Mouse (Mus musculus) lung, embryonic 15.5 days (tissue): ENCODE data around the gene Pus7l. TPM values are rescaled to one million over a fixed set of nuclear protein-coding genes. Genes with fewer than 3 reads are reported as not detected.
"Not testable (repeated sequence)": the region's sequence is repeated elsewhere in the genome, so short reads cannot be mapped to it uniquely, and the experiment has no call there.

Experiments
- ATAC-seq: fragments of 200-750 bp; cut with Nextera tagmentation; 2 replicates; pipeline ENCODE4 v1.8.0; 2017; ENCODE audit warnings: moderate number of reproducible peaks, borderline replicate concordance; ENCODE audit not compliant: low FRiP score, low TSS enrichment; ENCODE audit errors: extremely low read depth
- H3K27ac ChIP-seq: fragments of 300-500 bp; sonication (generic); 2 replicates; pipeline ENCODE4 v1.5.1; 2015; ENCODE audit warnings: moderate library complexity, mild to moderate bottlenecking, inconsistent platforms
- H3K27me3 ChIP-seq: fragments of 300-500 bp; sonication (generic); 2 replicates; pipeline ENCODE4 v1.6.1; 2015; ENCODE audit warnings: inconsistent platforms
- H3K36me3 ChIP-seq: fragments of 300-500 bp; sonication (generic); 2 replicates; pipeline ENCODE4 v1.6.1; 2015; ENCODE audit warnings: inconsistent platforms
- H3K4me1 ChIP-seq: fragments of 300-500 bp; sonication (generic); 2 replicates; pipeline ENCODE4 v1.6.1; 2015; ENCODE audit warnings: inconsistent platforms
- H3K4me2 ChIP-seq: fragments of 300-500 bp; sonication (generic); 2 replicates; pipeline ENCODE4 v1.6.1; 2015; ENCODE audit warnings: inconsistent platforms, mild to moderate bottlenecking, moderate library complexity
- H3K4me3 ChIP-seq: fragments of 300-500 bp; sonication (generic); 2 replicates; pipeline ENCODE4 v1.5.1; 2015; ENCODE audit warnings: mild to moderate bottlenecking, inconsistent platforms
- H3K9ac ChIP-seq: fragments of 300-500 bp; sonication (generic); 2 replicates; pipeline ENCODE4 v1.6.1; 2015; ENCODE audit warnings: inconsistent platforms
- H3K9me3 ChIP-seq: fragments of 300-500 bp; sonication (generic); 2 replicates; pipeline ENCODE4 v1.6.1; 2016; ENCODE audit warnings: inconsistent platforms
- WGBS: fragments of 180-500 bp; shearing (Covaris S2); methylation state at CpG from one replicate; pipeline ENCODE4 v1.1.7; 2015; 5-methylcytosine and 5-hydroxymethylcytosine counted together
- polyA plus RNA-seq: library from polyadenylated mRNA; unstranded; fragments of >200 nt; fragmentation: Nextera tagmentation; extraction: Ambion mirVana; gene quantifications from 2 replicates; pipeline ENCODE4 v1.2.1, GENCODE M21; 2015

The Pus7l gene
- polyA plus RNA-seq, 1 experiment from 2014 or later: 7.9 TPM

DNA sequence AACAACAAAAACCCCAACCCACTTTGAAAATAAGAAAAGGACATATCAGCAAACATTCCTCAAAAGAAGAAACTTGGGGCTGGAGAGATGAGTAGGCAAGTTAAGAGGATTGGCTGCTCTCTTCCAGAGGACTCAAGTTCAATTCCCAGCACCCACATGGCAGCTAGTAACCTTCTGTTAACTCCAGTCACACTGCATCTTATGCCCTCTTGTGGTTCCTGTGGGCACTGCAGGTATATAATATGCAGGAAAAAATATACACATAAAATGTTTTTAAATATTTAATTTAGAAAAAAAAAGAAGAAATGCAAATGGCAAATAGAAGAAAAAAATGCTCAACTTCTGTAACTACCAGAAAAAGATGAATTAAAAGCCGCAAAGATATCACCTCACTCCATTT is 48.9 kb downstream of the Pus7l start:
- no peak overlapping the region for H3K4me3 ChIP-seq
- no peaks in the 10 kb centered on the region for H3K9me3 ChIP-seq
- no peak overlapping the region for H3K4me2 ChIP-seq
- H3K9ac ChIP-seq: no peak overlapping the region
- H3K27ac ChIP-seq: no peak overlapping the region
- H3K4me1 ChIP-seq: no peaks in the 10 kb centered on the region
- no peaks in the 10 kb centered on the region for H3K36me3 ChIP-seq
- 98% methylated on average over 1 of the region's 1 CpGs for WGBS
- no peak for ATAC-seq
- no peaks in the 10 kb centered on the region for H3K27me3 ChIP-seq

- no peaks in the 10 kb centered on the region for H3K36me3 ChIP-seq
- H3K4me1 ChIP-seq: no peaks in the 10 kb centered on the region
- no peak overlapping the region for H3K4me2 ChIP-seq
- no peak for ATAC-seq
- no peak overlapping the region for H3K4me3 ChIP-seq
- 89% methylated on average over 2 of the region's 2 CpGs for WGBS
- no peaks in the 10 kb centered on the region for H3K27me3 ChIP-seq
- H3K27ac ChIP-seq: no peak overlapping the region
- H3K9ac ChIP-seq: no peak overlapping the region
- H3K9me3 ChIP-seq: no peaks in the 10 kb centered on the region
These were observed 53.9 kb downstream of the Pus7l start for GRCm38 (mm10) chr15:94489433-94489832.

DNA sequence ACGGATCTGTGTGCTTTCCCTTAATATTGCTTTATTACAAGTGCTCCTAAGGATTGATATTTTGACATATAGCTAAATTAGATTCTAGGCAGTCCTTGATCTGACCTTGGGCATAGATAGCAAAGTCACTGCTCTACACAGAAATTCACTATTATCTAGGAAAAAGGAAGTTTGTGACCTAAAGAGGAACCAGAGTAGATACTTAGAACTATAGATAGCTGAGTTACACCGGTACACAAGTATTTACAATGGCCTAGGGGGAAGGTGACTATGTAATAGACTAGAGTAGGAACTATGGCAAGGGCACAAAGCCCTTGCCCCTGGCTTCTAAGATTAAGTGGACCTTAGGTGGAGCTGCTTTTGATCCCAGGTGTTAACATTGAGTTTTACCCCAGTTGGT is 55.3 kb downstream of the Pus7l start:
- H3K36me3 ChIP-seq, H3K4me2 ChIP-seq, H3K4me3 ChIP-seq, ATAC-seq, H3K4me1 ChIP-seq, H3K27ac ChIP-seq, H3K27me3 ChIP-seq, H3K9me3 ChIP-seq, H3K9ac ChIP-seq: not testable (repeated sequence)
- WGBS: 83% methylated on average over 2 of the region's 2 CpGs

- no peak overlapping the region for H3K9ac ChIP-seq
- H3K4me2 ChIP-seq: no peak overlapping the region
- H3K27ac ChIP-seq: no peak overlapping the region
- no peaks in the 10 kb centered on the region for H3K4me1 ChIP-seq
- H3K4me3 ChIP-seq: no peak overlapping the region
- H3K36me3 ChIP-seq: no peaks in the 10 kb centered on the region
- 70% methylated on average over 2 of the region's 2 CpGs for WGBS
- H3K9me3 ChIP-seq: no peaks in the 10 kb centered on the region
- H3K27me3 ChIP-seq: no peaks in the 10 kb centered on the region
- no peak for ATAC-seq
These were observed 60.8 kb downstream of the Pus7l start for GRCm38 (mm10) chr15:94482555-94482954.

DNA sequence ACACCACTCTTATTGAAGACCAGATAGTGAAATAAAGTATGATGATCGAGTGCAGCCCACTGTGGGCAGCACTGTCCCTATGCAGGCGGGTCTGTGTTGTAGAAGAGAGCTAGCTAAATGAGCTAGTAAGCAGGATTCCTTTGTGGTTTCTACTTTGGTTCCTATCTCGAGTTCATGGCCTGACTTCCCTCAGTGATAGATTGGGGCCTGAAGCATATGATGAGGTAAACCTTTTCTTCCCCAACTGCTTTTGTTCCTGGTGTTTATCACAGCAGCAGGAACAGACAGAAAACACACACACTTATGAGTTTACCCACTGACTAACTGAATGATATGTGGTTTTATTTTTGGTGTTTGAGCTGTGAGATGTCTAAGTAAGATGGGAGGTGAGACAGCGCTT is 62.6 kb downstream of the Pus7l start:
- Histone ChIP-seq H3K27me3 (no peaks in the 10 kb centered on the region), H3K36me3 (no peaks in the 10 kb centered on the region), H3K9ac (no peak overlapping the region), H3K4me3 (no peak overlapping the region), H3K27ac (no peak overlapping the region), H3K9me3 (no peaks in the 10 kb centered on the region), H3K4me2 (no peak overlapping the region), H3K4me1 (no peaks in the 10 kb centered on the region)
- WGBS: 85% methylated on average over 4 of the region's 4 CpGs
- ATAC-seq: no peak

GRCm38 (mm10) chr15:94480248-94480647 is 63.1 kb downstream of the Pus7l start:
- H3K4me3 ChIP-seq: no peak overlapping the region
- no peak overlapping the region for H3K27ac ChIP-seq
- H3K9me3 ChIP-seq: no peaks in the 10 kb centered on the region
- ATAC-seq: no peak
- no peak overlapping the region for H3K4me2 ChIP-seq
- no peaks in the 10 kb centered on the region for H3K36me3 ChIP-seq
- H3K9ac ChIP-seq: no peak overlapping the region
- no peaks in the 10 kb centered on the region for H3K4me1 ChIP-seq
- WGBS: 60% methylated on average over 5 of the region's 5 CpGs
- no peaks in the 10 kb centered on the region for H3K27me3 ChIP-seq

- WGBS: 64% methylated on average over 3 of the region's 3 CpGs
- H3K27ac ChIP-seq: no peak overlapping the region
- ATAC-seq: no peak
- no peaks in the 10 kb centered on the region for H3K4me1 ChIP-seq
- no peaks in the 10 kb centered on the region for H3K36me3 ChIP-seq
- no peak overlapping the region for H3K9ac ChIP-seq
- H3K9me3 ChIP-seq: no peaks in the 10 kb centered on the region
- H3K4me2 ChIP-seq: no peak overlapping the region
- H3K4me3 ChIP-seq: no peak overlapping the region
- no peaks in the 10 kb centered on the region for H3K27me3 ChIP-seq
These were observed 63.7 kb downstream of the Pus7l start for GRCm38 (mm10) chr15:94479513-94480136.

DNA sequence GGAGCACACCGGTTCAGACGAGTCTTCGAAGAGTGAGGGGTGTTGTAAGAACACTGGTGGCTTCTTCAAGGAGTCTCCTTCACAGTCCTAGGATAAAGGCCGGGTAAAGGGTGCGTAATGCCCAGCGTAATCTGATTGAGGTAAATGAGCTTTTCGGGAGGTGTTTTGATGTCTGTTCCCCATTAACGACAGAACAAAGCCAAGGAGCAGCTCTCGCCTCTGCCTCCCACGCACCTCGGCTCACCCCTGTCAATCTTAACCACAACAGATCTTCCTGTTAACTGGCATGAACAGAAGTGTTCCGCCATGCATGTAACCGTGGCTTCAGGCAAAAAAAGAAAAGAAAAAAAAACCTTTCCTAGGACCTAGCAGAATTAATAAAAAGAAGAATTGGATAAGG is 64.6 kb downstream of the Pus7l start:
- Histone ChIP-seq H3K27ac (no peak overlapping the region), H3K4me3 (no peak overlapping the region), H3K4me1 (no peaks in the 10 kb centered on the region), H3K9me3 (no peaks in the 10 kb centered on the region), H3K27me3 (no peaks in the 10 kb centered on the region), H3K4me2 (no peak overlapping the region), H3K9ac (no peak overlapping the region), H3K36me3 (no peaks in the 10 kb centered on the region)
- ATAC-seq: no peak
- 51% methylated on average over 13 of the region's 13 CpGs for WGBS

- no peak overlapping the region for H3K9ac ChIP-seq
- H3K4me1 ChIP-seq: no peaks in the 10 kb centered on the region
- H3K4me2 ChIP-seq: no peak overlapping the region
- no peaks in the 10 kb centered on the region for H3K9me3 ChIP-seq
- no peak overlapping the region for H3K27ac ChIP-seq
- WGBS: 70% methylated on average over 7 of the region's 7 CpGs
- H3K27me3 ChIP-seq: no peaks in the 10 kb centered on the region
- no peaks in the 10 kb centered on the region for H3K36me3 ChIP-seq
- no peak overlapping the region for H3K4me3 ChIP-seq
- no peak for ATAC-seq
These were observed 66.1 kb downstream of the Pus7l start for GRCm38 (mm10) chr15:94477287-94477686.

- 70% methylated on average over 5 of the region's 5 CpGs for WGBS
- Histone ChIP-seq H3K4me3 (no peak overlapping the region), H3K9ac (no peak overlapping the region), H3K36me3 (no peaks in the 10 kb centered on the region), H3K27me3 (no peaks in the 10 kb centered on the region), H3K4me2 (no peak overlapping the region), H3K4me1 (no peaks in the 10 kb centered on the region), H3K27ac (no peak overlapping the region), H3K9me3 (no peaks in the 10 kb centered on the region)
- ATAC-seq: no peak
These were observed 67.4 kb downstream of the Pus7l start for GRCm38 (mm10) chr15:94475975-94476374.

Other genes with a start within 250 kb of the Pus7l start
- gene Adamts20, start 78.1 kb downstream of the Pus7l start, polyA plus RNA-seq: 2.0 and 2.2 TPM in 2 replicates
- 8.3 and 9.9 TPM in 2 replicates for gene Irak4, start 96 bp upstream of the Pus7l start, polyA plus RNA-seq
- 86.1 and 88.7 TPM in 2 replicates for gene Twf1, start 46.3 kb upstream of the Pus7l start, polyA plus RNA-seq
- gene Tmem117, start 85.7 kb upstream of the Pus7l start, polyA plus RNA-seq: 3.7 and 3.8 TPM in 2 replicates